ENCODE assay signal across 31 mouse cellular contexts in the genomic region with DNA sequence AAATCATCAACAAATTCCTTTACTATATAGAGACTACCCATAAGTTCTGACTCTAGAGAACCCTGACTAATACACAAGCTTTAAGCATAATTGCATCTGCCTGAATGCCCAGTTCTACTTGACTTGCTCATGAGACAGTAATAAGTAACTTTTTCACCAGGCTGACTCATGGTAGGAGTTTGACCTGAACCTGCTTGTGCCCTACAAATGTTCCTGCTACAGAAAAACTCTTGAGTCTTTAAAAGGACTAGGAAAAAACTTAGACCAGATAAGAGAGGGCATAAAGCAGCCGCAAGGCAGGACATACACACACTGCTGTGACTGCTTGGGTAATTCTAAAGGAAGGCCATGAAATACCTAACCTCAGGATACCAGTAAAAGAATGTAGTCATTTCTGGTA. TPM values are rescaled to one million over a fixed set of nuclear protein-coding genes. Genes with fewer than 3 reads are reported as not detected.
DNase-seq lines count a peak whose midpoint lies in the region; ATAC-seq and TF ChIP-seq lines count a peak whose summit lies in the region.
"Had no signal": no experiment of that assay in that cellular context is flagged by ENCODE, and none has a peak within 500 bp of the region (broad histone marks: within the 10 kb centered on the region; RNA-seq: fewer than 3 reads in every experiment).

No protein-coding gene starts in this region.

- no peak for TF ChIP-seq POLR2A in kidney, adult 2 months (IDR thresholded peaks at IDR 0.05; ENCODE audit: low read depth, low read length)
- TF ChIP-seq POLR2A in small intestine, adult 2 months (IDR thresholded peaks at IDR 0.05; ENCODE audit: low read depth, low read length), result no peak

- no peaks in the 10 kb centered on the region for H3K4me1 ChIP-seq in intestine, embryonic 15.5 days (replicated peaks)
- H3K4me1 ChIP-seq in kidney, adult 2 months (ENCODE audit: control insufficient read depth, insufficient read depth, low read length), result peaks cover 10% of the 10 kb centered on the region; the same call in 1 of the 2 replicates
- no peaks in the 10 kb centered on the region for H3K4me1 ChIP-seq in kidney, postnatal 0 days (replicated peaks; ENCODE audit: insufficient read depth, low read length)
- peaks cover 3% of the 10 kb centered on the region; the same call in 1 of the 2 replicates for H3K4me1 ChIP-seq in small intestine, adult 2 months (ENCODE audit: control insufficient read depth, insufficient read depth, insufficient read length, low read length)
- H3K4me1 ChIP-seq in forebrain, embryonic 14.5 days (ENCODE audit: control insufficient read depth, insufficient read depth, low read length), result peaks cover 5% of the 10 kb centered on the region; the same call in 1 of the 2 replicates
- H3K4me1 ChIP-seq: stomach, embryonic 15.5 days had no signal

- no peak overlapping the region for H3K9ac ChIP-seq in intestine, embryonic 15.5 days
- no peak overlapping the region for H3K9ac ChIP-seq in kidney, postnatal 0 days (ENCODE audit: low read depth, low read length)
- H3K9ac ChIP-seq in forebrain, embryonic 14.5 days (ENCODE audit: low read length), result no peak overlapping the region
- H3K9ac ChIP-seq: embryonic facial prominence, embryonic 15.5 days; forebrain, embryonic 13.5 days; heart, embryonic 13.5 days; hindbrain, embryonic 15.5 days; limb, embryonic 12.5 days; liver, embryonic 15.5 days; lung, embryonic 14.5 days; neural tube, embryonic 15.5 days; stomach, embryonic 15.5 days had no signal

- no peak overlapping the region for H3K4me3 ChIP-seq in intestine, embryonic 15.5 days (replicated peaks)
- no peak overlapping the region for H3K4me3 ChIP-seq in kidney, adult 2 months (ENCODE audit: insufficient read depth, low read depth, low read length)
- no peak overlapping the region for H3K4me3 ChIP-seq in kidney, postnatal 0 days (replicated peaks; ENCODE audit: low read depth, low read length)
- H3K4me3 ChIP-seq in small intestine, adult 2 months (ENCODE audit: low read depth, low read length), result no peak overlapping the region
- H3K4me3 ChIP-seq in forebrain, embryonic 14.5 days (ENCODE audit: low read depth, low read length), result no peak overlapping the region
- H3K4me3 ChIP-seq: embryonic facial prominence, embryonic 10.5 days; embryonic facial prominence, embryonic 15.5 days; forebrain, embryonic 13.5 days; heart, embryonic 13.5 days; hindbrain, embryonic 15.5 days; limb, embryonic 12.5 days; liver, embryonic 15.5 days; neural tube, embryonic 15.5 days; stomach, embryonic 15.5 days had no signal

- 59% methylated on average over 1 of the region's 1 CpGs for WGBS in intestine, embryonic 15.5 days
- 35% methylated on average over 1 of the region's 1 CpGs for WGBS in kidney, adult 2 months
- 77% methylated on average over 1 of the region's 1 CpGs for WGBS in kidney, postnatal 0 days
- 43% methylated on average over 1 of the region's 1 CpGs for WGBS in small intestine, adult 2 months
- 88% methylated on average over 1 of the region's 1 CpGs for WGBS in forebrain, embryonic 14.5 days

- ATAC-seq in intestine, embryonic 15.5 days, result peak; percentile 21; the same call in 1 of the 2 replicates
- ATAC-seq in kidney, postnatal 0 days (replicated peaks; ENCODE audit: low FRiP score, low read depth), result no peak
- no peak for ATAC-seq in forebrain, embryonic 14.5 days
- ATAC-seq: activated CD4-positive, CD25-positive, alpha-beta regulatory T cell, adult 4 months; CD4-positive, CD25-positive, alpha-beta regulatory T cell, adult 4 months; forebrain, embryonic 13.5 days; inflammation-experienced regulatory T-cells, adult 6 months had no signal

- no peak overlapping the region for H3K4me2 ChIP-seq in intestine, embryonic 15.5 days (replicated peaks)
- no peak overlapping the region for H3K4me2 ChIP-seq in kidney, postnatal 0 days (ENCODE audit: low read length)
- H3K4me2 ChIP-seq in forebrain, embryonic 14.5 days (ENCODE audit: low read length), result no peak overlapping the region
- H3K4me2 ChIP-seq: embryonic facial prominence, embryonic 15.5 days; forebrain, embryonic 13.5 days; heart, embryonic 13.5 days; hindbrain, embryonic 15.5 days; limb, embryonic 12.5 days; liver, embryonic 15.5 days; lung, embryonic 14.5 days; neural tube, embryonic 15.5 days; stomach, embryonic 15.5 days had no signal

- no peak for TF ChIP-seq CTCF in kidney, adult 2 months (conservative IDR thresholded peaks at IDR 0.05; ENCODE audit: insufficient read depth, insufficient read length, low read depth, low read length)
- no peak for TF ChIP-seq CTCF in kidney, postnatal 0 days (IDR thresholded peaks at IDR 0.05; ENCODE audit: low read depth)
- no peak for TF ChIP-seq CTCF in small intestine, adult 2 months (IDR thresholded peaks at IDR 0.05; ENCODE audit: extremely low read depth, insufficient read length, insufficient replicate concordance, low read depth, low read length)

- 0 out of 2 replicates have a peak overlapping the region, but pooled peaks have one; percentile 40 for H3K27ac ChIP-seq in intestine, embryonic 15.5 days
- H3K27ac ChIP-seq in kidney, adult 2 months (ENCODE audit: insufficient read depth, low read depth, low read length), result peak overlapping the region; percentile 93
- peak overlapping the region; percentile 76 for H3K27ac ChIP-seq in kidney, postnatal 0 days
- peak overlapping the region; percentile 88 for H3K27ac ChIP-seq in small intestine, adult 2 months (ENCODE audit: insufficient read depth, low read depth, low read length)
- no peak overlapping the region for H3K27ac ChIP-seq in forebrain, embryonic 14.5 days (ENCODE audit: low read depth, low read length)
- H3K27ac ChIP-seq: embryonic facial prominence, embryonic 10.5 days; embryonic facial prominence, embryonic 15.5 days; forebrain, embryonic 13.5 days; heart, embryonic 13.5 days; hindbrain, embryonic 15.5 days; limb, embryonic 12.5 days; liver, embryonic 15.5 days; neural tube, embryonic 15.5 days; stomach, embryonic 15.5 days had no signal

- no peaks in the 10 kb centered on the region for H3K27me3 ChIP-seq in intestine, embryonic 15.5 days (replicated peaks)
- no peaks in the 10 kb centered on the region for H3K27me3 ChIP-seq in kidney, adult 2 months (replicated peaks; ENCODE audit: control insufficient read depth, insufficient read depth, low read length)
- H3K27me3 ChIP-seq in kidney, postnatal 0 days (ENCODE audit: insufficient read depth, low read length), result no peaks in the 10 kb centered on the region
- no peaks in the 10 kb centered on the region for H3K27me3 ChIP-seq in small intestine, adult 2 months (ENCODE audit: control insufficient read depth, insufficient read depth, low read length)
- H3K27me3 ChIP-seq in forebrain, embryonic 14.5 days (replicated peaks; ENCODE audit: control insufficient read depth, insufficient read depth, low read length), result no peaks in the 10 kb centered on the region
- H3K27me3 ChIP-seq: embryonic facial prominence, embryonic 15.5 days; forebrain, embryonic 13.5 days; heart, embryonic 13.5 days; hindbrain, embryonic 15.5 days; limb, embryonic 12.5 days; liver, embryonic 15.5 days; neural tube, embryonic 15.5 days; stomach, embryonic 15.5 days had no signal

- peak; percentile 88 for DNase-seq in kidney, adult 2 months
- DNase-seq in kidney, postnatal 0 days (ENCODE audit: low spot score), result peak; percentile 36
- DNase-seq in urinary bladder, postnatal 10 days (ENCODE audit: low spot score), result no peak
- no peak for DNase-seq in cerebellum, adult 11 months
- no peak for DNase-seq in forebrain, embryonic 14.5 days (ENCODE audit: low spot score)
- DNase-seq: adrenal gland, adult 2 months; adrenal gland, postnatal 36 days; cerebellum, adult 8-10 months; cerebellum, postnatal 25 days; gastrocnemius, postnatal 36 days; heart, adult 18-20 months; heart, postnatal 10 days; lung, embryonic 14.5 days; lung, postnatal 14 days; midbrain, embryonic 14.5 days; right cerebral cortex, postnatal 25 days; thymus, postnatal 14 days had no signal

- no peaks in the 10 kb centered on the region for H3K36me3 ChIP-seq in intestine, embryonic 15.5 days
- no peaks in the 10 kb centered on the region for H3K36me3 ChIP-seq in kidney, adult 2 months (ENCODE audit: control insufficient read depth, insufficient read depth, low read length)
- no peaks in the 10 kb centered on the region for H3K36me3 ChIP-seq in kidney, postnatal 0 days (ENCODE audit: insufficient read depth, low read length)
- peaks cover 4% of the 10 kb centered on the region for H3K36me3 ChIP-seq in small intestine, adult 2 months (ENCODE audit: control insufficient read depth, insufficient read depth, low read length)
- H3K36me3 ChIP-seq in forebrain, embryonic 14.5 days (ENCODE audit: control insufficient read depth, insufficient read depth, low read length), result no peaks in the 10 kb centered on the region
- H3K36me3 ChIP-seq: embryonic facial prominence, embryonic 15.5 days; hindbrain, embryonic 15.5 days; limb, embryonic 12.5 days; liver, embryonic 15.5 days; neural tube, embryonic 15.5 days; stomach, embryonic 15.5 days had no signal

- no peaks in the 10 kb centered on the region for H3K9me3 ChIP-seq in intestine, embryonic 15.5 days
- no peaks in the 10 kb centered on the region for H3K9me3 ChIP-seq in kidney, postnatal 0 days (replicated peaks; ENCODE audit: low read length)
- H3K9me3 ChIP-seq in forebrain, embryonic 14.5 days (replicated peaks; ENCODE audit: control insufficient read depth, low read length), result no peaks in the 10 kb centered on the region
- H3K9me3 ChIP-seq: embryonic facial prominence, embryonic 10.5 days; embryonic facial prominence, embryonic 15.5 days; forebrain, embryonic 13.5 days; heart, embryonic 13.5 days; hindbrain, embryonic 15.5 days; limb, embryonic 12.5 days; liver, embryonic 15.5 days; neural tube, embryonic 15.5 days; stomach, embryonic 15.5 days had no signal

RNA-seq across cellular contexts. Expression of gene Ino80, which starts 4.8 kb away (rescaled TPM):
- 4.0 and 4.4 TPM in 2 replicates for polyA plus RNA-seq in intestine, embryonic 15.5 days (2015; fragmentation: Nextera tagmentation; extraction: Ambion mirVana)
- 6.5 and 6.7 TPM in 2 replicates for polyA plus RNA-seq in kidney, adult 2 months (2012; rRNA removed)
- 3.5 TPM in 2 replicates for polyA plus RNA-seq in kidney, postnatal 0 days (2015; fragmentation: Nextera tagmentation; extraction: Ambion mirVana)
- polyA plus RNA-seq in small intestine, adult 2 months (2012; rRNA removed), result 2.1 and 4.6 TPM in 2 replicates
- polyA plus RNA-seq in forebrain, embryonic 14.5 days (2014; fragmentation: Nextera tagmentation; extraction: Ambion mirVana), result 3.9 and 4.3 TPM in 2 replicates

Comparison
In these comparisons a context has a peak if more than half of its experiments do, and no peak if none do; other contexts are left out.
1. DNase-seq: peak in kidney, adult 2 months (single experiment) and kidney, postnatal 0 days (single experiment); none in urinary bladder, postnatal 10 days (single experiment), cerebellum, adult 11 months (single experiment) and forebrain, embryonic 14.5 days (single experiment).